Mouse (Mus musculus): ENCODE data around the gene Pdzd7. TPM values are rescaled to one million over a fixed set of nuclear protein-coding genes. Genes with fewer than 3 reads are reported as not detected.

The Pdzd7 gene
- total RNA-seq, 2 experiments from 2014 or later, result 5.2 to 6.1 TPM

DNA sequence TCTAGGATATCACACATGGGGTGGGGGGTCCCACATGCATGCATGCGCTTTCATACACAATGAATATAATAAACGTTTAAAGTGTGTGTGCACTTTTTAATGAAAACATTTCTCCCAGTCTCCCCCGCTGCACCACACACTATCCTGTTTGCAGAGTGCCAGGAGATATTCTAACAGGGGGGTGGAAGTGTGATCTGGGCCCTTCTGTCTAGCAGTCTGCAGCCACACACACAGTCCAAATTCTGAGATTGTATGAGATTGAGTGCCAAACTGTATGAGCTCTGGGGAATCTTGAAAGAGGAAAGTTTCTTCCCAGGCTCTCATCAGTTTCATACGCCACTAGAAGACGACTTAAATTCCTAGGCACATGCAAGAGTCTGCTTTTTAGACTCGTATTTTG, 57.7 kb downstream of the Pdzd7 start:
- peak in 1 of 2 experiments; percentile 46 for DNase-seq (ENCODE audit: extremely low spot score in 1 of 2, low spot score in 2 of 2)
- no peak for TF ChIP-seq CTCF (IDR thresholded peaks at IDR 0.05)
- intact Hi-C loops (cut with DNase I), result loop anchor here (2.0 kb wide), 1 partner anchor 29 kb away; no protein-coding TSS in a partner anchor
- H3K27ac ChIP-seq, result no peak overlapping the region
- H3K4me3 ChIP-seq, result no peak overlapping the region

DNA sequence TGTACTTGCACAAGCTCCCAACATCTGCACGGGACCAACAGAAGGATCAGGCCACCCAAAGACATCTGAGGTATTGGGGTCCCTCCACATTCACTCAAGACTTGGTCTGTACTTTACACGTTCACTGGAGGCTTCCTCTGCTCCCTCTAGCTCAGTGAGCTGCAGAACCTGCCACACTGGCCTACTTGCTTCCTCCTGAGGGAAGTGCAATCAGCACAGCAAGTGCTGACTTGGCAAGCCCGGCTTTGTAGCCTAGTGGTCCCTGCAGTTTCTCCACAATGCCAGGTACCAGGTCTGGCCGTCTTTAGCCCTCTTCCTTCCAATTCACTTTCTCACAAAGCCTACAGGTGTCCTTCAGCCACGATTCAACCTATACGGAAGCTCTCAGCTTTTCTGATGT, 58.5 kb downstream of the Pdzd7 start:
- intact Hi-C loops (cut with DNase I), result no loop called here
- no peak for TF ChIP-seq CTCF (IDR thresholded peaks at IDR 0.05)
- Histone ChIP-seq H3K4me3 (no peak overlapping the region), H3K27ac (no peak overlapping the region)
- DNase-seq (ENCODE audit: extremely low spot score in 1 of 2, low spot score in 2 of 2), result no peak

DNA sequence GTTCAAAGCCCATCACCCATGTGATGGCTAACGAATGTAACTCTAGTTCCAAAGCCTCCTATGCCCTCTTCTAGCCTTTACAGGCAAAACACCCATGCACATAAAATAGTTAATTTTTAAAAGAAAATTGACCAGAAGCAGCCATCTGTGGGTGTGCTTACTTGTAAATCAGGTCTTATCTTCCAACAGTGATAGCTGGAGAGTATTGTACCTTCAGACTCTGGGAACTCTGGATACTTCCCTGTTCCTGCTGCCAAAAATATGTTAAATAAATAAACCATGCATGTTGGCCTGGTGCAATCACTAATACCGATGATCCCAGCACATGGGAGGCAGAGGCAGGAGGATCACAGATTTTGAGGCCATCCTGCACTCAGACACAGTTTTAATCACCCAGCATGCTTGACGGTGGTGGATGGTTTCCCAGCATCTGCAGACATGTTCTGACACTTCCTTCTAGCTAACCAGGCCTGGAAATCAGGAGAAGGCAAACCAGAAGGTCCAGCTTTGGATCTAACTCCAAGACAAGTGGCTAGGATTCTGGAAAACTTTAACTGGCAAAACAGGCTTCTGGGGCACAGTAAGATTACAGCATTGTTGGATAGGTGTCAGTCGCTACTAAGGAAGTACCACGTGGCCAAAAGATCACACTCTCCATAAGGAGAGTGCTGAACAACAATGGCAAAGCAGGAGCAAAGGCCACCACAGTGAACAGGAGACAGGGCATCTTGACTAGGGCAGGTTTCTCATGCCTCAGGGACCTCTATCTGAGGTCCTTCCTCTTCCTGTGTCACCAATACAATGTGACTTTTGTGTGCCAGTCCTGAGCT, 60.1 kb downstream of the Pdzd7 start:
- no peak overlapping the region for H3K27ac ChIP-seq
- no peak for TF ChIP-seq CTCF (IDR thresholded peaks at IDR 0.05)
- no peak overlapping the region for H3K4me3 ChIP-seq
- DNase-seq (ENCODE audit: extremely low spot score in 1 of 2, low spot score in 2 of 2), result no peak
- intact Hi-C loops (cut with DNase I), result no loop called here

DNA sequence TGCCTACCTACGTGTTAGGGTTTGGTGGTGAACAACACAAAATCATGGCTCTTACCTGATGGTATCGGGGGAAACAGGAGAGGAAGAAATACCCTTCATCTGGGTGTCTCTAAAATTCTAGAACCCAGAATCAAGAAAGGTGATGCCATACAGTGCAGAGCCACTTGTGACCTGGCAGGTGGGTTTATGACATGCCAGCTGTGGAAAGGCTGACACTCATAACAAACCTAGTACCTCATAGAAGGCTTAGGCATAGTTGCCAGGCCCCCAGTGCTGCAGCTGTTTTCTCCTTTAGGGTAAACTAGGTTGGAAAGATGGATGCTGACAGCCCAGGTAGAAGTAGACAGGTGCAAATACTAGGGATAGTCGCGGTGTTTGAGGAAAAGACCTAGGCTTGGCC, 61.1 kb downstream of the Pdzd7 start:
- intact Hi-C loops (cut with DNase I), result no loop called here
- no peak for DNase-seq (ENCODE audit: extremely low spot score in 1 of 2, low spot score in 2 of 2)
- no peak overlapping the region for H3K4me3 ChIP-seq
- H3K27ac ChIP-seq, result no peak overlapping the region
- no peak for TF ChIP-seq CTCF (IDR thresholded peaks at IDR 0.05)

DNA sequence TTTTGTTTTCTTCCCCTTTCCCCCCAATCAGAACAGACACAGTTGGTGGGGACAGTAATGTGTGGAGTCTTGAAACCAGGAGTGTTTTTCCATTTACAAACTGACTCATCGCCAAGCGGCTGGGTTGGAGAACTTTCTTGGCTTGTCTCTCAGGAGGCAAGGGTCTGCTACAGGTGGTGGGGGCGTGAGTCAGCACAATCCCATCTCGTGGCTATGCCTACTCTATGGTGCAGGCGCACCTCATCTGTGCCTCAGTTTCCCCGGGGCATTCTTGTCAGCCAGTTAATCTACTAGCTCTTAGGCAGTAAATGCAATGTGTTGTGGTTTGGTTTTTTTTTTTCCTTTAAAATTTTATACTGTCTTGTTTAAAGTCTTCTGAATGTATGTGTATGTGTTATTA, 62.2 kb downstream of the Pdzd7 start:
- TF ChIP-seq CTCF (IDR thresholded peaks at IDR 0.05), result no peak
- intact Hi-C loops (cut with DNase I), result no loop called here
- Histone ChIP-seq H3K4me3 (no peak overlapping the region), H3K27ac (no peak overlapping the region)
- DNase-seq (ENCODE audit: extremely low spot score in 1 of 2, low spot score in 2 of 2), result no peak

DNA sequence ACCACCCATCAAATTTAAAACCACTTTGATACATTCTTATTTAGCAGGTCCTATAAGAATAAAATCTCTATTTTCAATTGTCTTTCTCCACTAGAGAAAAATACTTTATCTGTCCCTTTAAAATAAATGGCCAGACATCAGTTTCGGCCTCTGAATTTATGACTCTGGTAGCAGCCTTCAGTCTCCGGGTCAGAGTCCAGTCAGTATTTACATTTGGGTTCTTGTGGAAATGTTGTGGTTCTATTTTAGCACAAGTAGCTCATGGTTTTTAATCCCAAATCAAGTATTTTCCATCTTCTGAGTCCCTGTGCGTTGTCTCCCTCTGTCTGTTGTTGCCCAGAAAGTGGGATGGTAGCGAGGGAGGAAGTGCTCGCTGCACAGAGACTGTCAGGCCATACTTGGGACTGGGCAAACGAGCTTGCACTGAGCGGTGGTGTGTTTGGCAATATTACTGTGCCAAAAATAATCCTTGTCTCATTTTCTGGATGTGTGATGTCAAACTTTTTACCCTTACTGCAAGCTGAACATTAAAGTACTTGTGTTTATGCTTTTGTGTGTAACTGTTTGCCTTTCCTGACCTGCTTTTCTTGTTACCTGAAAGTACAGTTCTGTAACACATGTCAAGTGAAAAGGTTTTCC, 62.9 kb downstream of the Pdzd7 start:
- TF ChIP-seq CTCF (IDR thresholded peaks at IDR 0.05), result no peak
- no peak overlapping the region for H3K27ac ChIP-seq
- no peak for DNase-seq (ENCODE audit: extremely low spot score in 1 of 2, low spot score in 2 of 2)
- H3K4me3 ChIP-seq, result no peak overlapping the region
- intact Hi-C loops (cut with DNase I), result no loop called here

DNA sequence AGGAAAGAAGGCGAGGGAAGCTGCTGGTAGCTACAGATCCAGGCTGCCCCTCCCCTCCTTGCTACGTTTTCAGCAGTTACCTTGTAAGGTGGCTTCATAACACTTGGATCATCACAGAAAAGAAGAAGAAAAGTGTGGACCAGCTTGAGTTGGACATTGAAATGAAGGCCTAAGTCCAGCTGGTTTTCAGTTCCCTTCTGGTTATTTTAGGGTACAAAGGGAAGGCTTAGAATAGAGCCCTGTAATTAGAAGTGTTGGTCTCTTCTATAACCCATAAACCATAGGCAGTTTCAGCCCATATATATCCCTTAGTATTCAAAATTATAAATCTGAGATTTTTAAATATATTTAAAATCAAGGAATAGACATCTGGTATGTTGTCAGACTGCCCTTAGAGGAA, 64.7 kb downstream of the Pdzd7 start:
- TF ChIP-seq CTCF (IDR thresholded peaks at IDR 0.05), result no peak
- intact Hi-C loops (cut with DNase I), result no loop called here
- H3K27ac ChIP-seq, result no peak overlapping the region
- no peak for DNase-seq (ENCODE audit: extremely low spot score in 1 of 2, low spot score in 2 of 2)
- no peak overlapping the region for H3K4me3 ChIP-seq

DNA sequence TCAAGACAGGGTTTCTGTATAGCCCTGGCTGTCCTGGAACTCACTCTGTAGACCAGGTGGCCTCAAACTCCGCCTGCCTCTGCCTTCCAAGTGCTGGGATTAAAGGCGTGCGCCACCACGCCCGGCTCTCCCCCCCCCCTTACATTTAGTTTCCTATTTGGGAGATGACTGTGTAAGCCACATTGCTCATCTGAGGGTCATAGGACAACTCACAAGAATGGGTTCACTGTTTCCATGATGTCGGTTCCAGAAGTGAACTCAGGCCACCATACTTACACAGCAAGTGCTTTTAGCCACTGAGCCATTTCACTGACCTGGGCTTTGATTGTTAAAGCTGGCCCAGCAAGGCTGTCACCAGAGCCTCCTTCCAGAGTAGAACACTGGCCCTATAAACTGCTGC, 68.4 kb downstream of the Pdzd7 start:
- H3K4me3 ChIP-seq, result no peak overlapping the region
- H3K27ac ChIP-seq, result no peak overlapping the region
- no peak for TF ChIP-seq CTCF (IDR thresholded peaks at IDR 0.05)
- intact Hi-C loops (cut with DNase I), result loop anchor here (5.0 kb wide), 1 partner anchor 35 kb away; no protein-coding TSS in a partner anchor
- no peak for DNase-seq (ENCODE audit: extremely low spot score in 1 of 2, low spot score in 2 of 2)

Other genes with a start within 250 kb of the Pdzd7 start
- 10 to 100 TPM; 37.2 to 41.8 TPM for gene Slf2, start 114.6 kb downstream of the Pdzd7 start, total RNA-seq (2021)
- gene Sema4g, start 56.6 kb downstream of the Pdzd7 start, total RNA-seq (2021), result 10 to 100 TPM; 19.4 to 24.4 TPM
- 10 to 100 TPM; 12.9 to 14.8 TPM for gene Twnk, start 40.1 kb downstream of the Pdzd7 start, total RNA-seq (2021)
- gene Mrpl43, start 39.3 kb downstream of the Pdzd7 start, total RNA-seq (2021), result 10 to 100 TPM; 40.9 to 41.8 TPM
- 10 to 100 TPM; 36.5 to 39.1 TPM for gene Lzts2, start 31.3 kb downstream of the Pdzd7 start, total RNA-seq (2021)
- gene Sfxn3, start 1.8 kb upstream of the Pdzd7 start, total RNA-seq (2021), result 100 to 1,000 TPM; 120 to 125 TPM
- gene Kazald1, start 29.5 kb upstream of the Pdzd7 start, total RNA-seq (2021), result 1 to 10 TPM; 4.3 to 5.5 TPM
- gene Tlx1, start 105.0 kb upstream of the Pdzd7 start, total RNA-seq (2021), result not detected
- not detected for gene Lbx1, start 190.1 kb upstream of the Pdzd7 start, total RNA-seq (2021)